Mouse (Mus musculus): ENCODE data around the gene Vash1. TPM values are rescaled to one million over a fixed set of nuclear protein-coding genes. Genes with fewer than 3 reads are reported as not detected.

Vash1 gene
- total RNA-seq (2021) = 10 to 100 TPM; 37.1 to 41.6 TPM

DNA sequence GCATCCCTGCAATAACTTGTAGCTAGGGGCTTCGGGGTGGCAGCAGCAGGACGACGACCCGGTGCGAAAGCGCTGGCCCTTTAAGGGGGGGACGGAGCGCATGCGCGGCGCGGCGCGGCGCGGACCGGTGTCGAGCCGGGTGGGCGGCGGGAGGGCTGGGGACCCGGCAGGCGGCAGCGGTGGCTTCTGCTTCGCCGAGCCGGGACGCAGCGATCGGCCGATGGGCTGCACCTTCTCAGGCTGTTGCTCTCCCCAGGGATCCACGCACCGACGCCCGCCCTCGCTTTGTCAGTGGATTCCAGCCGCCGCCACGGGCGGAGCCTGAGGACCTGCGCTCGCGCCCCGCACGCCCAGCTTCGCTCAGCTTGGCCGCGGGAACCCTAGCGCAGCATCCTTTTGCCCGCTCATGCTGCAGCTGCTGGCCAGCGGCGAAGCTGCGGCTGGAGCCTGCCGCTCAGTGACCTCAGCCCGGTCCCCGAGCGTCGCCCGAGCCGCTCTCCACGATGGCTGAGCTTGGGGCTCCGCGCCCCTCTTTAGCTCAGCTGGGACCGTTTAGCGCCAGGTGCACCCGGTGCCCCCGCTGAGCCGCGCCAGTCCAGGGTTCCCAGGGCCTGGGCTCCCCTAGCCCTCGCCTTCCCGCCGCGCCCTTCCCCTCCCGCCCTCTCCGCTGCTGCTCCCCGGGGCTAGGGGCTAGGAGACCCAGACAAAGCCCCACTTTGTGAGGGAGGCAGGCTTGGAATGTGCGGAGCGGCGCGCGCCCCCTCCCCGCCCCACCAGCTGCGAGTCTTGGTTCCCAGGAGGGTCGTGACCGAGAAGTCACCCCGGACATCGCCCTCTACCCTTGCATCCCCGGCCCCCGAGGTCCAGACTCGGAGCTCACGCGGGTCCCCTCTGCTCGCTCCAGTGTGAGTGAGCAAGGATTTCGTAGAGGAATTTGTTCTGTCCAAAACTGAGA lies at the start of gene Vash1:
TSS of gene Vash1 (plus strand) at position 110 of the 955 bp plus-strand sequence.
- DNase-seq (ENCODE audit: low spot score in 2 of 2) = peak; percentile 76 to 78
- intact Hi-C loops (cut with DNase I) = loop anchor here (1.0 kb wide), 1 partner anchor 46 kb away; no protein-coding TSS in a partner anchor

- DNase-seq (ENCODE audit: low spot score in 2 of 2) = no peak
- intact Hi-C loops (cut with DNase I) = no loop called here
These were observed 49.7 kb upstream of the Vash1 start for GRCm38 (mm10) chr12:86628783-86629172.

DNA sequence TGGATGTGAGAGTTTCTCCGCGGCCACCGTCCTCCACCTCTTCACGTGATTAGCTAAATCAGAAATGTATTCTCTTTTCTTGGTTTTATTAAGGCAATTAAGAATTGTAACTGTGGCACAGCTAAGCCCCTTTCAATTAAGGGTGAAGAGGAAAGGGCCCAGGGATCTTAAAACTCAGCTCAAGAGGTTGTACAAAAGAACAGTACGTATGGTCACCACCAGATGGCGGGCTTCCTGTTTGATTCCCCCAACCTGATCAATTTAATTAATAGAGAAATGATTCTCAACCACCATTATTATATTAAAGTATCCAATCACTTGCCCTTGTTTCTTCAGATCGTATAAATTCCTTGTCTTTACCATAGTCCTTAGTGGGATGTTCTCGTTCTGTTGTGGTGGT lies 36.7 kb upstream of the Vash1 start:
- intact Hi-C loops (cut with DNase I) = no loop called here
- DNase-seq (ENCODE audit: low spot score in 2 of 2) = no peak

- intact Hi-C loops (cut with DNase I) = no loop called here
- peak; percentile 23 to 57 for DNase-seq (ENCODE audit: low spot score in 2 of 2)
These were observed 33.8 kb upstream of the Vash1 start for GRCm38 (mm10) chr12:86644512-86645273.

GRCm38 (mm10) chr12:86645494-86645893 lies 33.0 kb upstream of the Vash1 start:
- DNase-seq (ENCODE audit: low spot score in 2 of 2) = no peak
- intact Hi-C loops (cut with DNase I) = no loop called here

DNA sequence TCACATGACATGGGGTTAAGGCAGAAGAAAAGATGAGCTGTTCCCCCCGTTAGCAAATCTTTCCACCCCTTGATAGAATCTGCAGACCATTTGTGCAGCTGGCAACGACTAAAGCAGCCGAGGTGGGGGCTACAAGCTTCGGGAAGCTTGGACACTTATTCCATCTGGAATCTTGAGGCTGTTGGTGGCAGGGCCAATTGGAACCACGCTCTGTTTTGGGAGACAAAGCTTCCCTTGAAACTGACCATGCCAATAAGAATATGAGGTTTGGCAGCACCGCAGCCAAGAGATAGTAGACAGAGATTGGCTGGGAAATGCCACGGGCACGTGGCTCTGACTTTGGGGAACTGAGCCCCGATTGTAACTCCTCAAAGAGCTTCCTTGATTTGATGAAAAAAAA lies 31.7 kb upstream of the Vash1 start:
- intact Hi-C loops (cut with DNase I) = no loop called here
- peak in 1 of 2 experiments; percentile 34 for DNase-seq (ENCODE audit: low spot score in 2 of 2)

- no peak for DNase-seq (ENCODE audit: low spot score in 2 of 2)
- intact Hi-C loops (cut with DNase I) = no loop called here
These were observed 31.2 kb upstream of the Vash1 start for GRCm38 (mm10) chr12:86647279-86647678.

- intact Hi-C loops (cut with DNase I) = no loop called here
These were observed 30.8 kb upstream of the Vash1 start for GRCm38 (mm10) chr12:86647736-86648135.

GRCm38 (mm10) chr12:86648489-86648888 lies 30.0 kb upstream of the Vash1 start:
- DNase-seq (ENCODE audit: low spot score in 2 of 2) = no peak
- intact Hi-C loops (cut with DNase I) = no loop called here

More at GRCm38 (mm10) chr12:86647736-86648135, 30.8 kb upstream of the Vash1 start:
- DNase-seq (ENCODE audit: low spot score in 2 of 2) = no peak

- peak in 1 of 2 experiments; percentile 46 for DNase-seq (ENCODE audit: low spot score in 2 of 2)
- intact Hi-C loops (cut with DNase I) = no loop called here
These were observed 27.1 kb upstream of the Vash1 start for GRCm38 (mm10) chr12:86651301-86651860.

- intact Hi-C loops (cut with DNase I) = no loop called here
- peak; percentile 63 to 76 for DNase-seq (ENCODE audit: low spot score in 2 of 2)
These were observed 25.9 kb upstream of the Vash1 start for GRCm38 (mm10) chr12:86652570-86653041.

DNA sequence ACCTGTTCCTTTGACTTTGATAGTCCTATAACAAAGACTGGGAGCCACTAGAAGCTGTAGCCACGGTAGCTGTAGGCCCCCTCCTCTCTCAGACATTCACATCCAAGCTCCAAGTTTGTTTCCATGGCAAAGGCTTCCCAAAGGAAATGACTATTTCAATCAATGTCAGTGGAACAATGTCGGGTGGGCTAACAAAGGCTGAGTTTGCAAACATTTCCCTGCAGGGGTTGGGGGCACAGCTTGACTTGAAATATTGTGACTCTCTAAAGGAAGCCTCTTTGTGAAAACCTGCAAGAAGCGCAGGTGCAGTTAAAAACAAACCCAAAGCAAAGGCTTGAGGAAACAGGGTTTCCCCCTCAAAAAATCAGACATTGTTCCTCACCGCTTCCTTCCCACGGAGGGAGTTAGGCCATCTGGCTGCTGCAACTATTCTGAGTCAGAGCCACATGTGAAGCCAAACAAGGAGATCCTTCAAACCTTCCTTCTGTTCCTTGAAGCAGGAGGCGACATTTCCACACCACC lies 19.0 kb upstream of the Vash1 start:
- DNase-seq (ENCODE audit: low spot score in 2 of 2) = peak; percentile 49 to 90
- intact Hi-C loops (cut with DNase I) = loop anchor here (2.0 kb wide), 1 partner anchor 39 kb away; no protein-coding TSS in a partner anchor

DNA sequence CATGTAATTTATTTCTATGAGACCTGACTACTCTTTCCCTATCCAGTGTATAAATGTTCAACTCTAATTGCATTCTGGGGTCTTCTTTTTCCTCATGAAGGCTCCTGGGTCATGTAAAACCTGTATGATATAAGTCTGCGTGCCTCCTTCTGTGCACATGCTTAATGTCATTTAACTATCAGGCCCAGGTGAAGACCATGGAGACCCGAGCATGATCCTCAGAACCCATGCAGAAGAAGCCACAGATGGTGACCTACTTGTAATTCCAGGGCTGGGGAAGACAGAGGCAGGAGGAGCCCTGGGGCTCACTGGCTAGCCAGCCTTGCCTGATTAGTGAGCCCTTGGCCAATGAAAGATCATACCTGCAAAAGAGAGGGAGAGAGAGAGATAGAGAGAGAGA lies 18.0 kb upstream of the Vash1 start:
- no peak for DNase-seq (ENCODE audit: low spot score in 2 of 2)
- intact Hi-C loops (cut with DNase I) = no loop called here

DNA sequence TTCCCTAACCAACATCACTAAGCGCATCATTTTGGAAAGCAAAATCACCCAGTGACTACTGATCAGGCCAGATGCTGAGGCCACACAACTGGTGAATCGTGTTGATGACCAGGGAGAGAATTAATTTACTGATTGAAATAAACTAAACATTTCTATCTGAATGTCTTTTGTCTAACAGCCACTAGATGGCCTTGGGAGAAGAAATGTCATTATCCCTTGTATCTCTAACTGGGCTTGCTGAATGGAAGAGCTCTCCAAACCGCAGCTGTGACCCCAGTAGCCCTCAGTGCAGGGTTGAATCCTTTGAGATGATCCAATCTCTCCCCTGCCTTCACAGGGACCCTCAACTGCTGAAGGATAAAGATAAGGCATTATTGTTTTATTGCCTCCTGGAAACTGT lies 12.8 kb upstream of the Vash1 start:
- no peak for DNase-seq (ENCODE audit: low spot score in 2 of 2)
- intact Hi-C loops (cut with DNase I) = no loop called here

GRCm38 (mm10) chr12:86668404-86668803 lies 10.1 kb upstream of the Vash1 start:
- DNase-seq (ENCODE audit: low spot score in 2 of 2) = no peak
- intact Hi-C loops (cut with DNase I) = no loop called here

DNA sequence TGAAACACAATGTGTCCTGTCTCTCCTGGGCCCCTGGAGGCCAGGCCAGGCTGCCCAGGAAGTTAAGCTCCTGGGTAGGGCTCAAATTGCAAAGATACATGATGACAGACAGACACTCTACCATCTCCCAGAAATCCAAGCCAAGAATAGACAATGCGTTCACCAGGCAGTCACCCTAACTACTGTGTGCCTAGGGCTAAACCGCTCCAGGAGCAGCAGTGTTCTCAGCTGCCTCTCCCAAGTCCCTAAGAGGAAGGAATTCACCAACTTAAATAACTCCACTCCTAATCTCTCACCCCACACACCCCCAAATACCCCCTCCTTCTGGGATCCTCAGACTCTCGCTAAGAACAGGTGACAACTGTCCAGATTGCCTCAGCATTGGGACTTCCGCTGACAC lies 6.4 kb upstream of the Vash1 start:
- DNase-seq (ENCODE audit: low spot score in 2 of 2) = no peak
- intact Hi-C loops (cut with DNase I) = no loop called here

GRCm38 (mm10) chr12:86672507-86672906 lies 6.0 kb upstream of the Vash1 start:
- intact Hi-C loops (cut with DNase I) = no loop called here
- no peak for DNase-seq (ENCODE audit: low spot score in 2 of 2)

DNA sequence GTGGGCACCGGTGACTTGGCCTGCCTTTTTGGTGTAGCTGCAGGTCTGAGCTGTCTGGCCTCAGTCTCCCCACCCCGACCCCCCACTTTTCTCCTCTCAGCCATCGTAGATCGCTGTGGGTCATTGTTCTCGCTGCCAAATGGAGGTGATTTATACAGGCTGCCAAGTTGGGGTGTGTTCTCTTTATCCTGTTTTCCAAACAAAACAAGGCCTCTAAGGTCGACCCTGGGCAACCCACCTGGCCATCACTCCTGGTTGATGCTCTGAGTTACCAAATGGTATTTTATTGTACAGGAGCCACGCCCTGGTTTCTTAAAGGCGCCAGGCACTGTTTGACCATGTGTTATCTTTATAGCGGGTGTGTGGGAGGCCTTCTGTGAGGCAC lies 1.0 kb downstream of the Vash1 start:
- intact Hi-C loops (cut with DNase I) = loop anchor here (1.0 kb wide), 1 partner anchor 46 kb away; no protein-coding TSS in a partner anchor

GRCm38 (mm10) chr12:86679991-86680491 lies 1.5 kb downstream of the Vash1 start:
- intact Hi-C loops (cut with DNase I) = loop anchor here (1.0 kb wide), 1 partner anchor 45 kb away; no protein-coding TSS in a partner anchor
- no peak for DNase-seq (ENCODE audit: low spot score in 2 of 2)

More for the DNA sequence above, 1.0 kb downstream of the Vash1 start:
- DNase-seq (ENCODE audit: low spot score in 2 of 2) = peak in 1 of 2 experiments; percentile 47

Measured in left cerebral cortex, postnatal 25 days (tissue).